Mouse (Mus musculus): Measurements from ENCODE around the gene Gm21083. TPM values are rescaled to one million over a fixed set of nuclear protein-coding genes. Genes with fewer than 3 reads are reported as not detected.
"Not testable (repeated sequence)": the region's sequence is repeated elsewhere in the genome, so short reads cannot be mapped to it uniquely, and the experiment has no call there.

Gene Gm21083
- polyA plus RNA-seq, 1 experiment from 2014 or later: not detected

DNA sequence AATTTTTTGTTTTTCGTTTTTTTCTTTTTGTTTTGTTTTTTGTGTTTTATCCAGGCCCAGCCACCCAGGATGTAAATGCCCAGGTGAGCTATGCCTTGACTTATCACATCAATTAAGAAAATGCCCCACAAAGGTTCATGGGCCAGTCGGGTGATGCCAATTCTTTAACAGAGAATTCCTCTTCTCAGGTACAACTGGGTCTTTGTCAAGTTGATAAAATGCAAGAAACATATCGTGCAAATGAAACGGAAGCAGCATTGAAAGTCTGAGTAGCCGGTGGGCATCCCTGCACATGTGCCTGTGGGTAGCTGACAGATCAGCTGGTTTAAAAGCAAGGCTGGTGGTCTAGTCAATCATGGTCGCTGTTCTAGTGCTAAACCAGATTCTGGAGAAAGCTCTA lies 29.5 kb downstream of the Gm21083 start:
- not testable (repeated sequence) for H3K27ac ChIP-seq (ENCODE audit: low read length); H3K36me3 ChIP-seq (ENCODE audit: control insufficient read depth, insufficient read depth, low read length); H3K9ac ChIP-seq (ENCODE audit: low read length); H3K4me3 ChIP-seq (replicated peaks; ENCODE audit: low read length); H3K4me2 ChIP-seq (ENCODE audit: low read depth, low read length); H3K9me3 ChIP-seq (replicated peaks; ENCODE audit: control insufficient read depth, low read length); H3K4me1 ChIP-seq (ENCODE audit: control insufficient read depth, insufficient read depth, low read length); H3K27me3 ChIP-seq (ENCODE audit: control insufficient read depth, insufficient read depth, low read length)
- ATAC-seq (ENCODE audit: insufficient read depth, low FRiP score): peak; percentile 69
- WGBS: 67% methylated on average over 5 of the region's 6 CpGs

DNA sequence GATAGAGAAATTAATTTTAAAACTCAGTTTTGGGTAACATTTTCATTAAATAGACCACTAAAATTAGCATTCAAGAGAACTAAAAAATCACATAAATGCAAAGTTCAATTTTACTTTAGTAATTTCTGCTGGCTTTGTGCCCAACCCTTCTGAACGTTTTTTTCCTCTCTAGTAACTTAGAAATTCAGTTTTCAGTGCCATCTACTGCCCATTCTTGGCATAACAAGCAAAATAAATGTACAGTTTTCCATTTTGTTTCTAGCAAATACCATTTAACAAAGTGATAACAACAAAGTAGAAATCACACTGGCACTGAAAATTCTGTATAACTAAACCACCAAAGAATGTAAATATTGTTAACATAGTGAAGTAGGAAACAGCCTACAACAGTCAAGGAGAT lies 33.6 kb downstream of the Gm21083 start:
- not testable (repeated sequence) for H3K9me3 ChIP-seq (replicated peaks; ENCODE audit: control insufficient read depth, low read length); H3K4me3 ChIP-seq (replicated peaks; ENCODE audit: low read length); H3K4me2 ChIP-seq (ENCODE audit: low read depth, low read length); H3K4me1 ChIP-seq (ENCODE audit: control insufficient read depth, insufficient read depth, low read length); ATAC-seq (ENCODE audit: insufficient read depth, low FRiP score); H3K9ac ChIP-seq (ENCODE audit: low read length); H3K27ac ChIP-seq (ENCODE audit: low read length); H3K27me3 ChIP-seq (ENCODE audit: control insufficient read depth, insufficient read depth, low read length); H3K36me3 ChIP-seq (ENCODE audit: control insufficient read depth, insufficient read depth, low read length)
- 5% methylated on average over 1 of the region's 1 CpGs for WGBS

DNA sequence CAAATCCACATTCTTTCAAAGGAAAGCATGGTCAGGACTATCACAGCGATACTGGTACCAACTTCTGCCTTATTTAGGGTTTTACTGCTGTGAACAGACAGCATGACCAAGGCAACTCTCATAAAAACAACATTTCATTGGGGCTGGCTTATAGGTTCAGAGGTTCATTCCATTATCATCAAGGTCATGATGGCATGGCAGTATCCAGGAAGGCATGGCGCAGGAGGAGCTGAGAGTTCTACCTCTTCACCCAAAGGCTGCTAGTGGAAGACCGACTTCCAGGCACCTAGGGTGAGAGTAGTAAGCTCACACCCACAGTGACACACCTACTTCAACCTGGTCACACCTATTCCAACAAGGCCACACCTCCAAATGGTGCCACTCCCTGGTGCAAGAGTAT lies 39.1 kb downstream of the Gm21083 start:
- H3K27me3 ChIP-seq (ENCODE audit: control insufficient read depth, insufficient read depth, low read length); H3K9me3 ChIP-seq (replicated peaks; ENCODE audit: control insufficient read depth, low read length); ATAC-seq (ENCODE audit: insufficient read depth, low FRiP score); H3K9ac ChIP-seq (ENCODE audit: low read length); H3K36me3 ChIP-seq (ENCODE audit: control insufficient read depth, insufficient read depth, low read length); H3K4me2 ChIP-seq (ENCODE audit: low read depth, low read length); H3K4me1 ChIP-seq (ENCODE audit: control insufficient read depth, insufficient read depth, low read length); H3K4me3 ChIP-seq (replicated peaks; ENCODE audit: low read length); H3K27ac ChIP-seq (ENCODE audit: low read length): not testable (repeated sequence)
- WGBS: 74% methylated on average over 3 of the region's 3 CpGs

DNA sequence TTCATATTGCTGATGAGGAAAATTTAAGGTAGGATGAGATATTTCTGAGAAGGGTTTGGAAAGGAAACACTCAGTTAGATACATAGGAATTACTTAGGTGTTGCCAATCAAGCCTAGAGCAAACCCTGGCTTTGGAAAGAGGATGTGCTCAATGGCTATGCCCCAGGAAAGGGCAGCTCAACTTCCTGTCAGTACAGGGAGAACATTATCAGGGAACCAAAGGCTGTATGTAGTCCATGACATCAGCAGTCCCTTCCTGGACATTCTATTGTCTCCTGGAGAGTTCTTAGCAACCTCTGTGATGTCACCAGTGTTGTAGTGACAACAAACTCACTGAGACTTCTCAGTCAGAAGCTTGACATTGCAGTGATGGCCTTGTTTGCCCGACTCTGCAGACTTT lies 41.6 kb downstream of the Gm21083 start, which contains the start of gene Speer4d:
Gene Speer4d (plus strand): TSS at position 301 of the 400 bp plus-strand sequence.
- ATAC-seq (ENCODE audit: insufficient read depth, low FRiP score); H3K4me3 ChIP-seq (replicated peaks; ENCODE audit: low read length); H3K27ac ChIP-seq (ENCODE audit: low read length); H3K9me3 ChIP-seq (replicated peaks; ENCODE audit: control insufficient read depth, low read length); H3K4me1 ChIP-seq (ENCODE audit: control insufficient read depth, insufficient read depth, low read length); H3K4me2 ChIP-seq (ENCODE audit: low read depth, low read length); H3K36me3 ChIP-seq (ENCODE audit: control insufficient read depth, insufficient read depth, low read length); H3K9ac ChIP-seq (ENCODE audit: low read length); H3K27me3 ChIP-seq (ENCODE audit: control insufficient read depth, insufficient read depth, low read length): not testable (repeated sequence)
- WGBS: 45% methylated on average over 1 of the region's 1 CpGs

DNA sequence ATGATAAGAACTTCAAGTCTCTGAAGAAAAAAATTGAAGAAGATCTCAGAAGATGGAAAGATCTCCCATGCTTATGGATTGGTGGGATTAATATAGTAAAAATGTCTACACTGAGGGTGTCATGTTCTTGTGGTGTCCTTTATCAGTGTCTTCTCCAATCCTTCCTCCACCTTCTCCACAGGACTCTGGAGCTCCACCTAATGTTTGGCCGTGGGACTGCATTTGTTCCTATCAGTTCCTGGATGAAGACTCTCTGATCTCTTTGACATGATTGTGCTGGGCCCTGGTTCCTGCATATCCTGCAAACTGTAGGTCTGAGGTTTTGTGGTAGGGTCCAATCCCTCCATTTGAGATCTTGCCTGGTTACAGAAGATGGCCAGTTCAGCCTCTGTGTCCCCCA lies 51.0 kb downstream of the Gm21083 start:
- H3K9ac ChIP-seq (ENCODE audit: low read length); H3K27ac ChIP-seq (ENCODE audit: low read length); H3K9me3 ChIP-seq (replicated peaks; ENCODE audit: control insufficient read depth, low read length); H3K27me3 ChIP-seq (ENCODE audit: control insufficient read depth, insufficient read depth, low read length); ATAC-seq (ENCODE audit: insufficient read depth, low FRiP score); H3K4me2 ChIP-seq (ENCODE audit: low read depth, low read length); H3K4me3 ChIP-seq (replicated peaks; ENCODE audit: low read length); H3K36me3 ChIP-seq (ENCODE audit: control insufficient read depth, insufficient read depth, low read length); H3K4me1 ChIP-seq (ENCODE audit: control insufficient read depth, insufficient read depth, low read length): not testable (repeated sequence)
- 26% methylated on average over 1 of the region's 1 CpGs for WGBS

DNA sequence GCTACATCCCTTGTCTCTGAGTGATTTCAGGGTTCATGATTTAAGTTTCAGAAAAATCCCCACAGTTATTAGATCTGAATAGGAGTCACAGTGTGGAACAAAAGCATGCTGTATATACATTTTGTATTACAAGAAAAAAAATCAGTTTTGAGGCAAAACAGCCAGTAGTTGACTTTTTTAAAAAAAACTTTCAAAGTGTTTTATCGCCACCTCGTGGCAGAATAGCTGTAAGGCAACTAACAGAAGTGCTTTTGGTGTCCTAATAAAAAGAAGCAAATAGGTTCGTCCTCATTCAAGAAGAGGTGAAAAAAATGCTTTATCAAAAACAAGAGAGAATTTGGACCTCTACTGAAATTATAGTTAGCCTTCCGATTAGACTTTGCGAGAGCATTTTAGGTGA lies 52.9 kb downstream of the Gm21083 start:
- H3K4me3 ChIP-seq (replicated peaks; ENCODE audit: low read length); H3K4me2 ChIP-seq (ENCODE audit: low read depth, low read length); H3K27ac ChIP-seq (ENCODE audit: low read length); H3K36me3 ChIP-seq (ENCODE audit: control insufficient read depth, insufficient read depth, low read length); ATAC-seq (ENCODE audit: insufficient read depth, low FRiP score); H3K9ac ChIP-seq (ENCODE audit: low read length); H3K9me3 ChIP-seq (replicated peaks; ENCODE audit: control insufficient read depth, low read length); H3K4me1 ChIP-seq (ENCODE audit: control insufficient read depth, insufficient read depth, low read length); H3K27me3 ChIP-seq (ENCODE audit: control insufficient read depth, insufficient read depth, low read length): not testable (repeated sequence)
- WGBS: 34% methylated on average over 5 of the region's 5 CpGs

Other genes starting within 250 kb of the Gm21083 start
- not detected in 2 replicates for gene Gm21149, start 100.8 kb upstream of the Gm21083 start, polyA plus RNA-seq (2015; fragmentation: Nextera tagmentation; extraction: Ambion mirVana)
- gene Gm21190, start 48.1 kb upstream of the Gm21083 start, polyA plus RNA-seq (2015; fragmentation: Nextera tagmentation; extraction: Ambion mirVana): not detected in 2 replicates
- not detected in 2 replicates for gene Speer4d, start 41.7 kb downstream of the Gm21083 start, polyA plus RNA-seq (2015; fragmentation: Nextera tagmentation; extraction: Ambion mirVana)
- not detected in 2 replicates for gene 4930572O03Rik, start 79.7 kb downstream of the Gm21083 start, polyA plus RNA-seq (2015; fragmentation: Nextera tagmentation; extraction: Ambion mirVana)
- gene Speer4c, start 136.9 kb downstream of the Gm21083 start, polyA plus RNA-seq (2015; fragmentation: Nextera tagmentation; extraction: Ambion mirVana): not detected in 2 replicates